In genomic region chr13:12525678-12526077, GRCm38 (mm10) we compare ENCODE assay signal across 15 mouse cellular contexts.
"Had no signal": no experiment of that assay in that cellular context is flagged by ENCODE, and none has a peak within 500 bp of the region (broad histone marks: within the 10 kb centered on the region; RNA-seq: fewer than 3 reads in every experiment).

No protein-coding gene starts in this region.

- H3K9ac ChIP-seq: liver, embryonic 12.5 days; liver, embryonic 14.5 days; lung, embryonic 14.5 days; midbrain, embryonic 12.5 days; neural tube, embryonic 12.5 days had no signal

- H3K4me3 ChIP-seq: liver, embryonic 12.5 days; megakaryocyte, embryonic 14.5 days; midbrain, embryonic 10.5 days; midbrain, embryonic 12.5 days; neural tube, embryonic 12.5 days had no signal

- H3K4me1 ChIP-seq: liver, embryonic 12.5 days; midbrain, embryonic 10.5 days; midbrain, embryonic 12.5 days; neural tube, embryonic 12.5 days had no signal

- ATAC-seq: liver, embryonic 12.5 days had no signal

- H3K36me3 ChIP-seq: liver, embryonic 12.5 days; midbrain, embryonic 10.5 days; midbrain, embryonic 12.5 days; neural tube, embryonic 12.5 days had no signal

- H3K27me3 ChIP-seq: neural tube, embryonic 12.5 days had no signal

- H3K4me2 ChIP-seq: liver, embryonic 12.5 days; lung, embryonic 14.5 days; midbrain, embryonic 12.5 days; neural tube, embryonic 12.5 days had no signal

- DNase-seq: lung, adult 18-20 months; lung, embryonic 14.5 days; lung, postnatal 10 days; lung, postnatal 4 days; midbrain, embryonic 14.5 days; right cerebral cortex, postnatal 14 days; thymus, adult 18-20 months; thymus, postnatal 14 days; thymus, postnatal 36 days had no signal

- H3K9me3 ChIP-seq: liver, embryonic 12.5 days; megakaryocyte, embryonic 14.5 days; midbrain, embryonic 10.5 days; midbrain, embryonic 12.5 days; neural tube, embryonic 12.5 days had no signal

- H3K27ac ChIP-seq: liver, embryonic 12.5 days; liver, embryonic 14.5 days; midbrain, embryonic 10.5 days; midbrain, embryonic 12.5 days; neural tube, embryonic 12.5 days had no signal
